Mouse (Mus musculus): Measurements from ENCODE around the gene Per1. TPM values are rescaled to one million over a fixed set of nuclear protein-coding genes. Genes with fewer than 3 reads are reported as not detected.

Gene Per1
- polyA plus RNA-seq, 1 experiment from 2014 or later: 30.0 TPM

DNA sequence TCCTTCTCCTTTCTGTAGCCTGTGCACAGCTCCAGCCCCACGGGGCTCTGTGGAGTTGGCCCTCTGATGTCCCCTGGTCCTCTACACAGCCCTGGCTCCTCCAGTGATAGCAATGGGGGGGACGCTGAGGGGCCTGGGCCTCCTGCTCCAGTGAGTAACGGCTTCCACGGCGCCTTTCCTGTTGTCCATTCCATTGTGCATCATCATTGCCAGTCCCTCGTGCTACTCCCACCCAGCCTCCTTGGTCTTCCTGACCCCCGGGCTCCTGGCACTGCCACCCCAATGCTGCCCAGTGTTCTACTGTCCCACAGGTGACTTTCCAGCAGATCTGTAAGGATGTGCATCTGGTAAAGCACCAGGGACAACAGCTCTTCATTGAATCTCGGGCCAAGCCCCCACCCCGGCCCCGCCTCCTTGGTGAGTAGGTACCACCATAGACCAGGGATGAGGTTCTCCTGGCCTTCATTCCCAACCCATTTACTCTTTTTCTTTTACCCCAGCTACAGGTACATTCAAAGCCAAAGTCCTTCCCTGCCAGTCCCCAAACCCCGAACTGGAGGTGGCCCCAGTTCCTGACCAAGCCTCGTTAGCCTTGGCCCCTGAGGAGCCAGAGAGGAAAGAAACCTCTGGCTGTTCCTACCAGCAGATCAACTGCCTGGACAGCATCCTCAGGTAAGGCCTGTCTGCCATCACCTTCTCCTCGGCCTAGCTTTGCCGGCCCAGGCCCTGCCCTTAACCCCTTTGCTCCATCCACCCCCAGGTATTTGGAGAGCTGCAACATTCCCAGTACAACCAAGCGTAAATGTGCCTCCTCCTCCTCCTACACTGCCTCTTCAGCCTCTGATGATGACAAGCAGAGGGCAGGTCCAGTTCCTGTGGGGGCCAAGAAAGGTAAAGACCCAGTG, 8.8 kb downstream of the Per1 start:
- ATAC-seq (no peak), DNase-seq (ENCODE audit: low spot score) (no peak)
- Histone ChIP-seq H3K9ac (replicated peaks; ENCODE audit: low read depth) (no peak overlapping the region), H3K36me3 (ENCODE audit: insufficient read depth, low read length) (peaks cover 84% of the 10 kb centered on the region), H3K4me2 (replicated peaks; ENCODE audit: low read depth, low read length) (no peak overlapping the region), H3K9me3 (ENCODE audit: low read length) (no peaks in the 10 kb centered on the region), H3K4me1 (ENCODE audit: insufficient read depth, low read depth, low read length) (peaks cover 7% of the 10 kb centered on the region), H3K27ac (ENCODE audit: low read length) (no peak overlapping the region), H3K4me3 (ENCODE audit: low read depth, low read length) (no peak overlapping the region), H3K27me3 (replicated peaks; ENCODE audit: insufficient read depth, low read length) (no peaks in the 10 kb centered on the region)
- TF ChIP-seq EP300 (IDR thresholded peaks at IDR 0.05): no peak
- no peak for TF ChIP-seq CTCF (IDR thresholded peaks at IDR 0.05)
- WGBS: 91% methylated on average over 15 of the region's 15 CpGs

DNA sequence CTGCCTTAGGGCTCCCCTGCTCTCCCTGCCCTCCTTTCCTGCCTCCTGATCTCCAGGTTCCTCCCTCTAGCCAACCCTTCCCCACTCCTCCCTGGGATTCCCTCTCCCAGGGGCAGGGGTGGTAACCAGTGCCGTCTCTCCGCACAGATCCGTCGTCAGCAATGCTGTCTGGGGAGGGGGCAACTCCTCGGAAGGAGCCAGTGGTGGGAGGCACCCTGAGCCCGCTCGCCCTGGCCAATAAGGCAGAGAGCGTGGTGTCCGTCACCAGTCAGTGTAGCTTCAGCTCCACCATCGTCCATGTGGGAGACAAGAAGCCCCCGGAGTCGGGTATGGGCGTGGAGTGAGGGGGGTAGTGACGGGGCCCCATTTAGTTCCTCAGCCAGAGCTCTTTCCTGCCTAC, 9.5 kb downstream of the Per1 start:
- H3K27me3 ChIP-seq (replicated peaks; ENCODE audit: insufficient read depth, low read length): no peaks in the 10 kb centered on the region
- DNase-seq (ENCODE audit: low spot score): no peak
- WGBS: 86% methylated on average over 14 of the region's 14 CpGs
- no peak for ATAC-seq
- H3K9ac ChIP-seq (replicated peaks; ENCODE audit: low read depth): no peak overlapping the region
- H3K27ac ChIP-seq (ENCODE audit: low read length): no peak overlapping the region
- H3K9me3 ChIP-seq (ENCODE audit: low read length): no peaks in the 10 kb centered on the region
- no peak overlapping the region for H3K4me3 ChIP-seq (ENCODE audit: low read depth, low read length)
- H3K4me2 ChIP-seq (replicated peaks; ENCODE audit: low read depth, low read length): no peak overlapping the region
- peaks cover 91% of the 10 kb centered on the region for H3K36me3 ChIP-seq (ENCODE audit: insufficient read depth, low read length)
- TF ChIP-seq CTCF (IDR thresholded peaks at IDR 0.05): no peak
- no peak for TF ChIP-seq EP300 (IDR thresholded peaks at IDR 0.05)
- H3K4me1 ChIP-seq (ENCODE audit: insufficient read depth, low read depth, low read length): peaks cover 7% of the 10 kb centered on the region

DNA sequence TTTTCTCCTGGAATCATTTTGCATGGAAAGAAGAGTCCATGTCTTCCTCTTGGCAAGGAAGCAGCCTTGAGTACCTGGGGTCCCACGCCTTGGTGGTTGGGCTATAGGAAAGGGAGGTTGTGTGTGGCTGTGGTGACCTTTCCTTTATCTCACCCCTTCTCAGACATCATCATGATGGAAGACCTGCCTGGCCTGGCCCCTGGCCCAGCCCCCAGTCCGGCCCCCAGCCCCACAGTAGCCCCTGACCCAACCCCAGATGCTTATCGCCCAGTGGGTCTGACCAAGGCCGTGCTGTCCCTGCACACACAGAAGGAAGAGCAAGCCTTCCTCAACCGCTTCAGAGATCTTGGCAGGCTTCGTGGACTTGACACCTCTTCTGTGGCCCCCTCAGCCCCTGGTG, 10.2 kb downstream of the Per1 start:
- WGBS: 82% methylated on average over 6 of the region's 6 CpGs
- no peak for TF ChIP-seq EP300 (IDR thresholded peaks at IDR 0.05)
- no peak for TF ChIP-seq CTCF (IDR thresholded peaks at IDR 0.05)

DNA sequence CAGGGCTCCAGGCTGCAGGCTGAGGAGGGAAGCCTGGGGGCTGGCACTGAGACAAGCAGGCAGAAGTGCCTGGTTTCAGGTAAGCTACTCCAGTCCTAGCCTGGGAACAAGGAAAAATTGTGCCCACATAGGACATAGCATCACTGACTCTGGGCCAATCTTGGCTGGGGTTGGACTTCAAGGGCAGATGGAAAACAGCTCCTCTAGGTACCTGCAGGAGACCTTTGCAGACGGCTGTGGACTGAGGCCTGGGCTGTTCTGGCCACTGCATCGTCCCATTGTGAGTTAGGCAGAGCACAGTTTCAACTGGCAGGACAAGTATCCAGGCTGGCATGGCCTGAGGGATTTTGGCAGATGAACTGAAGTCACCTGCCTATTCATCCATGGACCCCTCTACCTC, 10.8 kb downstream of the Per1 start:
- no peak for TF ChIP-seq EP300 (IDR thresholded peaks at IDR 0.05)
- no peak for TF ChIP-seq CTCF (IDR thresholded peaks at IDR 0.05)
- 91% methylated on average over 2 of the region's 2 CpGs for WGBS
- H3K4me2 ChIP-seq (replicated peaks; ENCODE audit: low read depth, low read length): no peak overlapping the region
- ATAC-seq (no peak), DNase-seq (ENCODE audit: low spot score) (no peak)
- no peak overlapping the region for H3K9ac ChIP-seq (replicated peaks; ENCODE audit: low read depth)
- H3K36me3 ChIP-seq (ENCODE audit: insufficient read depth, low read length): peaks cover 89% of the 10 kb centered on the region
- no peaks in the 10 kb centered on the region for H3K4me1 ChIP-seq (ENCODE audit: insufficient read depth, low read depth, low read length)
- H3K27ac ChIP-seq (ENCODE audit: low read length): no peak overlapping the region
- no peak overlapping the region for H3K4me3 ChIP-seq (ENCODE audit: low read depth, low read length)
- H3K9me3 ChIP-seq (ENCODE audit: low read length): no peaks in the 10 kb centered on the region
- H3K27me3 ChIP-seq (replicated peaks; ENCODE audit: insufficient read depth, low read length): no peaks in the 10 kb centered on the region

More for the DNA sequence above, 10.2 kb downstream of the Per1 start:
- ATAC-seq (no peak), DNase-seq (ENCODE audit: low spot score) (no peak)
- no peak overlapping the region for H3K4me3 ChIP-seq (ENCODE audit: low read depth, low read length)
- H3K36me3 ChIP-seq (ENCODE audit: insufficient read depth, low read length): peaks cover 94% of the 10 kb centered on the region
- no peaks in the 10 kb centered on the region for H3K27me3 ChIP-seq (replicated peaks; ENCODE audit: insufficient read depth, low read length)
- H3K9ac ChIP-seq (replicated peaks; ENCODE audit: low read depth): no peak overlapping the region
- no peak overlapping the region for H3K4me2 ChIP-seq (replicated peaks; ENCODE audit: low read depth, low read length)
- H3K4me1 ChIP-seq (ENCODE audit: insufficient read depth, low read depth, low read length): peaks cover 4% of the 10 kb centered on the region
- H3K9me3 ChIP-seq (ENCODE audit: low read length): no peaks in the 10 kb centered on the region
- H3K27ac ChIP-seq (ENCODE audit: low read length): no peak overlapping the region

DNA sequence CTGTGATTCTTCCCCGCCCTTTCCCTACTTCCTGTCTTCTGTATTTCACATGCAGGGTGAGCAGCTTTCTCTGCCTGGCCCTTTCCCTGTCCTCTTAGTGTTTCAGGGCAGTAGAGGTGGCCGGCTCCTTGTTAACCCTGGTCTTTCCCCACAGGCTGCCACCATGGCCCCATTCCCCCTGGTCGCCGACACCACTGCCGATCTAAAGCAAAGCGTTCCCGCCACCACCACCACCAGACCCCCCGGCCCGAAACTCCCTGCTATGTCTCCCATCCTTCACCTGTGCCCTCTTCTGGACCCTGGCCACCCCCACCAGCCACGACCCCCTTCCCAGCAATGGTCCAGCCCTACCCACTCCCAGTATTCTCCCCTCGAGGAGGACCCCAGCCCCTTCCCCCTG, 11.3 kb downstream of the Per1 start:
- H3K4me1 ChIP-seq (ENCODE audit: insufficient read depth, low read depth, low read length): no peaks in the 10 kb centered on the region
- H3K9ac ChIP-seq (replicated peaks; ENCODE audit: low read depth): no peak overlapping the region
- no peak overlapping the region for H3K4me2 ChIP-seq (replicated peaks; ENCODE audit: low read depth, low read length)
- 91% methylated on average over 11 of the region's 11 CpGs for WGBS
- no peak overlapping the region for H3K4me3 ChIP-seq (ENCODE audit: low read depth, low read length)
- H3K27ac ChIP-seq (ENCODE audit: low read length): no peak overlapping the region
- ATAC-seq (no peak), DNase-seq (ENCODE audit: low spot score) (no peak)
- no peaks in the 10 kb centered on the region for H3K27me3 ChIP-seq (replicated peaks; ENCODE audit: insufficient read depth, low read length)
- H3K9me3 ChIP-seq (ENCODE audit: low read length): no peaks in the 10 kb centered on the region
- TF ChIP-seq CTCF (IDR thresholded peaks at IDR 0.05): no peak
- TF ChIP-seq EP300 (IDR thresholded peaks at IDR 0.05): no peak
- H3K36me3 ChIP-seq (ENCODE audit: insufficient read depth, low read length): peaks cover 84% of the 10 kb centered on the region

DNA sequence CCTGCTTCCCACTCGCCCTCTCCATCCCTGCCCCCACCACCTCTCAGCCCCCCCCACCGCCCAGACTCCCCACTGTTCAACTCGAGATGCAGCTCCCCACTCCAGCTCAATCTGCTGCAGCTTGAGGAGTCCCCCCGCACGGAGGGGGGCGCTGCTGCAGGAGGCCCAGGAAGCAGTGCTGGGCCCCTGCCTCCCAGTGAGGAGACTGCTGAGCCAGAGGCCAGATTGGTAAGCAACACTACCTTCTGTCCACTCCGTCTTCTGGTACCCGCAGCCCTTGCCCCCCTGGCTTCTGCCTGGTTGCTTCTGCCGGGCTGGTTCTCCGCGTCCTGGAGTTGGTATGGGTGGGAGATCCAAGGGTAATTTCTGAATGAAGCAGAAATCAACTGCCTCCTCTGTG, 11.8 kb downstream of the Per1 start:
- TF ChIP-seq EP300 (IDR thresholded peaks at IDR 0.05) (no peak), CTCF (IDR thresholded peaks at IDR 0.05) (no peak)

More for the DNA sequence above, 11.8 kb downstream of the Per1 start:
- ATAC-seq: no peak
- WGBS: 88% methylated on average over 10 of the region's 11 CpGs
- H3K4me1 ChIP-seq (ENCODE audit: insufficient read depth, low read depth, low read length): 0 out of 2 replicates have a peak, but pooled peaks cover 3% of the 10 kb centered on the region
- H3K27ac ChIP-seq (ENCODE audit: low read length): no peak overlapping the region
- H3K36me3 ChIP-seq (ENCODE audit: insufficient read depth, low read length): peaks cover 78% of the 10 kb centered on the region
- H3K4me2 ChIP-seq (replicated peaks; ENCODE audit: low read depth, low read length): no peak overlapping the region
- DNase-seq (ENCODE audit: low spot score): no peak
- H3K9ac ChIP-seq (replicated peaks; ENCODE audit: low read depth): no peak overlapping the region
- H3K9me3 ChIP-seq (ENCODE audit: low read length): no peaks in the 10 kb centered on the region
- no peaks in the 10 kb centered on the region for H3K27me3 ChIP-seq (replicated peaks; ENCODE audit: insufficient read depth, low read length)
- no peak overlapping the region for H3K4me3 ChIP-seq (ENCODE audit: low read depth, low read length)
